24 mouse cellular contexts compared by ENCODE assay signal in the genomic region with DNA sequence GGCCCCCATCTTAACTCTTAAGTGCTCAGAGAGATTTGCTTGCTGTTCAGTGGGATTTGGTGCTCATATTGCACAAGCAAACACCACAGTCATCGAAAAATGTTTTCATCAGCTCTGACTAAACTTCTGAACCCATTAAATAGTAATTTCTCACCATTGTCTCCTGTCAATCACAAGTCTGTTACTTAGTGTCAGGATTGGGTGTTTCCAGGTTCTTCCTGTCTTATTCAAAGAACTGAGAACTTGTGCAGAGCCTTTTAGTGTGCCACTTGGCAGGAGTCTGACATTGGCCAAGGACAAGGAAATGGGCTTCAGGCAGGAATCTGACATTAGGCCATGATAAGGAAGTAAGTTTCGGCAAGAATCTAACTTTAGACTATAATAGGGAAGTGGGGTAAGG. TPM values are rescaled to one million over a fixed set of nuclear protein-coding genes. Genes with fewer than 3 reads are reported as not detected.
A peak's percentile ranks its signal among the peaks of the same experiment; 100 is the strongest.
DNase-seq lines count a peak whose midpoint lies in the region; ATAC-seq and TF ChIP-seq lines count a peak whose summit lies in the region.
"Had no signal": no experiment of that assay in that cellular context is flagged by ENCODE, and none has a peak within 500 bp of the region (broad histone marks: within the 10 kb centered on the region; RNA-seq: fewer than 3 reads in every experiment).

No protein-coding gene starts in this region.

- H3K9ac ChIP-seq in forebrain, embryonic 13.5 days: no peak overlapping the region
- H3K9ac ChIP-seq: embryonic facial prominence, embryonic 13.5 days; embryonic facial prominence, embryonic 15.5 days had no signal

- no peak overlapping the region for H3K4me3 ChIP-seq in bone marrow macrophage, adult 2 months (ENCODE audit: insufficient read depth, low read length)
- H3K4me3 ChIP-seq in forebrain, embryonic 13.5 days: no peak overlapping the region
- no peak overlapping the region for H3K4me3 ChIP-seq in layer of hippocampus, adult 2 months
- H3K4me3 ChIP-seq: embryonic facial prominence, embryonic 13.5 days; embryonic facial prominence, embryonic 15.5 days; erythroblast, embryonic 14.5 days; forebrain, embryonic 10.5 days had no signal

- peaks cover 9% of the 10 kb centered on the region for H3K4me1 ChIP-seq in bone marrow macrophage, adult 2 months (ENCODE audit: control insufficient read depth, insufficient read depth, low read length)
- H3K4me1 ChIP-seq in forebrain, embryonic 13.5 days: no peaks in the 10 kb centered on the region
- H3K4me1 ChIP-seq: embryonic facial prominence, embryonic 13.5 days; embryonic facial prominence, embryonic 15.5 days; forebrain, embryonic 10.5 days had no signal

- no peak for TF ChIP-seq POLR2A in bone marrow macrophage, adult 2 months (IDR thresholded peaks at IDR 0.05; ENCODE audit: borderline replicate concordance, low read depth, low read length)

- ATAC-seq in forebrain, embryonic 13.5 days: no peak
- ATAC-seq: activated CD4-positive, CD25-positive, alpha-beta regulatory T cell, adult 4 months; forebrain, embryonic 14.5 days; forebrain, embryonic 16.5 days; Patski had no signal

- WGBS in forebrain, embryonic 13.5 days: 88% methylated on average over 2 of the region's 2 CpGs

- TF ChIP-seq CTCF in bone marrow macrophage, adult 2 months (IDR thresholded peaks at IDR 0.05; ENCODE audit: low read depth, low read length): no peak
- no peak for TF ChIP-seq CTCF in layer of hippocampus, adult 2 months (conservative IDR thresholded peaks at IDR 0.05)

- H3K27ac ChIP-seq in bone marrow macrophage, adult 2 months (ENCODE audit: insufficient read depth, low read depth, low read length): peak overlapping the region; percentile 55
- H3K27ac ChIP-seq in forebrain, embryonic 13.5 days: no peak overlapping the region
- H3K27ac ChIP-seq in layer of hippocampus, adult 2 months: no peak overlapping the region
- H3K27ac ChIP-seq: embryonic facial prominence, embryonic 13.5 days; embryonic facial prominence, embryonic 15.5 days; forebrain, embryonic 10.5 days had no signal

- no peaks in the 10 kb centered on the region for H3K27me3 ChIP-seq in forebrain, embryonic 13.5 days
- H3K27me3 ChIP-seq: embryonic facial prominence, embryonic 13.5 days; embryonic facial prominence, embryonic 15.5 days had no signal

- no peak overlapping the region for H3K4me2 ChIP-seq in forebrain, embryonic 13.5 days
- H3K4me2 ChIP-seq: embryonic facial prominence, embryonic 13.5 days; embryonic facial prominence, embryonic 15.5 days had no signal

- no peaks in the 10 kb centered on the region for H3K9me3 ChIP-seq in forebrain, embryonic 13.5 days (replicated peaks)
- H3K9me3 ChIP-seq: embryonic facial prominence, embryonic 13.5 days; embryonic facial prominence, embryonic 15.5 days; forebrain, embryonic 10.5 days; G1E had no signal

- peak; percentile 65 for DNase-seq in ES-CJ7 (ENCODE audit: low read depth, low spot score)
- DNase-seq in R1 (ENCODE audit: low read depth, low spot score): peak; percentile 68
- no peak for DNase-seq in layer of hippocampus, adult 2 months (ENCODE audit: low spot score in 2 of 2)
- DNase-seq: adrenal gland, adult 8-10 months; adrenal gland, postnatal 14 days; adrenal gland, postnatal 36 days; cerebellum, adult 11 months; cerebellum, adult 18-20 months; cerebellum, adult 8-10 months; cerebellum, adult 9-11 months; cerebellum, postnatal 14 days; cerebellum, postnatal 36 days; embryo, embryonic 11 days had no signal

- H3K36me3 ChIP-seq in forebrain, embryonic 13.5 days (ENCODE audit: poor library complexity, severe bottlenecking): no peaks in the 10 kb centered on the region
- H3K36me3 ChIP-seq: embryonic facial prominence, embryonic 13.5 days; embryonic facial prominence, embryonic 15.5 days; forebrain, embryonic 10.5 days; G1E had no signal

RNA-seq across cellular contexts. Expression of a gene that starts 6.5 kb away (rescaled TPM):
- 7.0 and 9.8 TPM in 2 replicates for polyA plus RNA-seq in bone marrow macrophage, adult 2 months (2012; ENCODE audit: insufficient read depth, insufficient read length, missing spikeins)
- polyA plus RNA-seq in forebrain, embryonic 13.5 days (2015; fragmentation: Nextera tagmentation; extraction: Ambion mirVana): 30.0 and 39.5 TPM in 2 replicates
- 10 to 100 TPM; 48.6 to 48.9 TPM for total RNA-seq in layer of hippocampus, adult 2 months (2021)

RNA-seq across cellular contexts. Expression of a gene that starts 28.9 kb away (rescaled TPM):
- polyA plus RNA-seq in bone marrow macrophage, adult 2 months (2012; ENCODE audit: insufficient read depth, insufficient read length, missing spikeins): 70.3 and 82.0 TPM in 2 replicates
- 93.6 and 95.6 TPM in 2 replicates for polyA plus RNA-seq in forebrain, embryonic 13.5 days (2015; fragmentation: Nextera tagmentation; extraction: Ambion mirVana)
- 100 to 1,000 TPM; 127 to 136 TPM for total RNA-seq in layer of hippocampus, adult 2 months (2021)

RNA-seq across cellular contexts. Expression of a gene that starts 43.3 kb away (rescaled TPM):
- 122 and 125 TPM in 2 replicates for polyA plus RNA-seq in bone marrow macrophage, adult 2 months (2012; ENCODE audit: insufficient read depth, insufficient read length, missing spikeins)
- polyA plus RNA-seq in forebrain, embryonic 13.5 days (2015; fragmentation: Nextera tagmentation; extraction: Ambion mirVana): 64.9 and 72.8 TPM in 2 replicates
- total RNA-seq in layer of hippocampus, adult 2 months (2021): 10 to 100 TPM; 47.6 to 51.0 TPM

Comparison
In these comparisons a context has a peak if more than half of its experiments do, and no peak if none do; other contexts are left out.
1. DNase-seq: peak in ES-CJ7 (single experiment) and R1 (single experiment); none in layer of hippocampus, adult 2 months (0 of 2).